Mouse (Mus musculus) neural tube, embryonic 15.5 days (tissue): ENCODE measurements at regions not wholly inside any gene's neighbourhood (a gene's known extent, or its start where the extent isn't known, plus 50 kb on each side); places are given as distances from the start of the nearest gene placed in this dataset.

ENCODE experiments used
- ATAC-seq: fragments of 200-750 bp; cut with Nextera tagmentation; 2 replicates; pipeline ENCODE4 v1.8.0; 2017; ENCODE audit warnings: mild to moderate bottlenecking, moderate TSS enrichment, moderate library complexity; ENCODE audit not compliant: low FRiP score
- H3K27ac ChIP-seq: fragments of 300-500 bp; sonication (generic); replicated peaks from 2 replicates; pipeline ENCODE4 v1.5.1; 2015; ENCODE audit warnings: mild to moderate bottlenecking, inconsistent platforms
- H3K27me3 ChIP-seq: fragments of 300-500 bp; sonication (generic); replicated peaks from 2 replicates; pipeline ENCODE4 v1.6.1; 2015; ENCODE audit warnings: inconsistent platforms
- H3K36me3 ChIP-seq: fragments of 300-500 bp; sonication (generic); 2 replicates; pipeline ENCODE4 v1.6.1; 2015; ENCODE audit warnings: inconsistent platforms
- H3K4me1 ChIP-seq: fragments of 300-500 bp; sonication (generic); 2 replicates; pipeline ENCODE4 v1.6.1; 2015; ENCODE audit warnings: inconsistent platforms
- H3K4me2 ChIP-seq: fragments of 300-500 bp; sonication (generic); 2 replicates; pipeline ENCODE4 v1.6.1; 2015; ENCODE audit warnings: inconsistent platforms, mild to moderate bottlenecking, moderate library complexity
- H3K4me3 ChIP-seq: fragments of 300-500 bp; sonication (generic); replicated peaks from 2 replicates; pipeline ENCODE4 v1.5.1; 2015; ENCODE audit warnings: mild to moderate bottlenecking, inconsistent platforms
- H3K9ac ChIP-seq: fragments of 300-500 bp; sonication (generic); replicated peaks from 2 replicates; pipeline ENCODE4 v1.6.1; 2015; ENCODE audit warnings: mild to moderate bottlenecking, inconsistent platforms
- H3K9me3 ChIP-seq: fragments of 300-500 bp; sonication (generic); replicated peaks from 2 replicates; pipeline ENCODE4 v1.6.1; 2016; ENCODE audit warnings: inconsistent platforms
- WGBS: fragments of 180-500 bp; shearing (Covaris S2); methylation state at CpG from one replicate; pipeline ENCODE4 v1.1.7; 2015; ENCODE audit warnings: mixed read lengths; 5-methylcytosine and 5-hydroxymethylcytosine counted together

DNA sequence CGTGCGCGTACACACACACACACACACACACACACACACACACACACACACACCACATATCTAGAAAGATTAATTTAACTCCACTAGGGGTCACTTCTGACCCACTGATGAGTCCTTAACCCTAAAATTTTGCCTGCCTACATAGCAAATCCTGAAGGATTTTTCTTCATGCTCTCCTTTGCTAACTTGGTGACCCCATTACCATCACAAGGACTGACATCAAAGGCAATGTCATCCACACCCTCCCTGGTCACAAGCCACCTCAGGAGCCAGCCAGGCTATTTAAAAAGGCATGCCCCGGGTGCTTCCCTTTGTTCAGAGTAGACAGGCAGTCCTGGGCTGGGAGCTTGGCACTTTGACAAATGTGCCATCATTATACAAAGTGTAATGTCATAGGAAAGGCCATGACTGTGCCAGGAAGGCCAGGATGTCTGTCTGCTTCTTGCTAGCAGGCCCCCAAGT, 1501.4 kb upstream of the Flrt2 start:
- ATAC-seq = no peak
- H3K36me3 ChIP-seq = no peaks in the 10 kb centered on the region
- no peak overlapping the region for H3K9ac ChIP-seq
- no peak overlapping the region for H3K4me2 ChIP-seq
- WGBS = 64% methylated on average over 4 of the region's 4 CpGs
- no peaks in the 10 kb centered on the region for H3K4me1 ChIP-seq
- H3K27ac ChIP-seq = no peak overlapping the region
- no peak overlapping the region for H3K4me3 ChIP-seq
- no peaks in the 10 kb centered on the region for H3K9me3 ChIP-seq
- H3K27me3 ChIP-seq = no peaks in the 10 kb centered on the region

DNA sequence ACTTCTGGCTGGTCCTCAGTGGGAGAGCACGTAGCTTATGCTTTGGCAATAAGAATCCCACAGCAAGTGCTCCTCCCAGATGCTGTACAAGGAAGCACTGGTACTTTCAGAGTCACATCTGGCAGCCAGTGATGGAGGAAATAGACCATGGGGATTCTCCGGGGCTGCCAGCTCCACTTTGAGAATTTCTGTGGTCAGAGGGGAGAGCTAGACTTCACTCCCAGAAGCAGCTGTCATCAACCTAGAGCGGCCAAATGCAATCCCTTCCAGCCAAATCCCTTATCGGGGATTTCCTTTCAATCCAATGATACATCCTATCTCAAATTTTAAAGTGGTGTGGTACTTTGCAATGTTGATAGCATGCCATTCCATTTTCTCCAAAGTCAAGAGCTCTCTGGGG, 1474.1 kb upstream of the Flrt2 start:
- Histone ChIP-seq H3K4me1 (no peaks in the 10 kb centered on the region), H3K9ac (no peak overlapping the region), H3K27me3 (no peaks in the 10 kb centered on the region), H3K36me3 (no peaks in the 10 kb centered on the region), H3K4me3 (no peak overlapping the region), H3K4me2 (no peak overlapping the region), H3K27ac (no peak overlapping the region), H3K9me3 (no peaks in the 10 kb centered on the region)
- ATAC-seq = no peak
- WGBS = 64% methylated on average over 4 of the region's 4 CpGs

DNA sequence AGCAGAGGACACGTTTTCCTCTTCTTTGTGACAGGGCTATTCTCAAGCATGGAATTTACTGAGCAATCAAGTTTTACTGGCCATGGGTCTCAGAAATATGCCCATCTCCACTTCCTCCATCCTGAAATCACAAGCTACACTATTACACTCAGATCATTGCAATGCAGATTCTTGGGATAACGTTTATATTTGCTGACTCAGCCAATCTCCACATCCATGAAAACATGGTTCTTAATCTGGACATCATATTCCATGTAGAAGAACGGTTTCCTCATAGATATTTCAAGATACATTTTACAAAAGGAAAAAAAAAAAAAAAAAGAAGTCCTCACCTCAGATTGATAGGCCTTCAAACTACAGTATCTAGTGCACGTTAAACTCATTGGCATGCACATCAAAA, 1462.1 kb upstream of the Flrt2 start:
- no peaks in the 10 kb centered on the region for H3K27me3 ChIP-seq
- no peaks in the 10 kb centered on the region for H3K9me3 ChIP-seq
- 89% methylated on average over 4 of the region's 4 CpGs for WGBS
- no peaks in the 10 kb centered on the region for H3K4me1 ChIP-seq
- no peak for ATAC-seq
- no peak overlapping the region for H3K27ac ChIP-seq
- no peak overlapping the region for H3K4me3 ChIP-seq
- H3K4me2 ChIP-seq = no peak overlapping the region
- H3K36me3 ChIP-seq = no peaks in the 10 kb centered on the region
- no peak overlapping the region for H3K9ac ChIP-seq

DNA sequence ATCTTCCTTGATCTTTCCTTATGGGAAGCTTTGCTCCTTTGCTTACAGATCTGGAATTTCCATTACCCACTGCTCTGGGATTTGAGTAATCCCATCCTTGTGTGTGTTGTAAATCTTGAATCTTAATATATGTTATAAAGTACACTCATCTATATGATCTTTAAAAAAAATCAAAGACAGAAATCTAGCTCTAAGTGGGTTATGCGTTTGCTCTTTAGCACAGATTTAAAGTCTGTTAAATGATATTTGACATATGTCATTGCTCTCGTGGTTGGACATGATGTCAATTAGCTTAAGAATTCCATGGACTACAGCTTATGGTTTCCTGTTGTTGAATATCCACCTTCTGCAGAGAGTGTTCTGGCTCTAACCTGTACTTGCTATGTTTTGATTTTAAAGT, 1446.7 kb upstream of the Flrt2 start:
- WGBS = 80% methylated on average over 2 of the region's 2 CpGs
- no peaks in the 10 kb centered on the region for H3K27me3 ChIP-seq
- H3K9me3 ChIP-seq = no peaks in the 10 kb centered on the region
- H3K36me3 ChIP-seq = no peaks in the 10 kb centered on the region
- ATAC-seq = no peak
- H3K27ac ChIP-seq = no peak overlapping the region
- H3K9ac ChIP-seq = no peak overlapping the region
- H3K4me2 ChIP-seq = no peak overlapping the region
- no peak overlapping the region for H3K4me3 ChIP-seq
- no peaks in the 10 kb centered on the region for H3K4me1 ChIP-seq

DNA sequence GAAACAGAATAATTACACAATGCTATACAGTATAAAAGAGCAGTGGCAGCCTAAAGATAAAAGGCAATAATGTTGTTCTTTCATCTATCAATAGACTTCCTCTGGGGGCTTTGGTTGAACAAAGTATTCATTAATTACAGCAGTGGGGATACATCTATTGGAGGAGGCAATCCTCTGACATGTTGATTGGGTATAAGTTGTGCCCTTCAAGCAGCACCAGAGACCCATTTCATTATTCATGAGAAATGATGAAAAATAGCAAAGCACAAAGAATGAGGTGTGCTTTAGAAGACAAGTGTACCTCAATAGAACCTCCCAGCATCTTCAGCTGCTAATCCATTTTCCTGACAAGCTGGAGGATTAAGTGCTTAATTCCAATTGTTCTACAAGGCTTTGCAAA, 1444.7 kb upstream of the Flrt2 start:
- H3K4me2 ChIP-seq = no peak overlapping the region
- H3K4me3 ChIP-seq = no peak overlapping the region
- no peaks in the 10 kb centered on the region for H3K36me3 ChIP-seq
- ATAC-seq = no peak
- no peaks in the 10 kb centered on the region for H3K4me1 ChIP-seq
- H3K27ac ChIP-seq = no peak overlapping the region
- H3K27me3 ChIP-seq = no peaks in the 10 kb centered on the region
- H3K9me3 ChIP-seq = no peaks in the 10 kb centered on the region
- H3K9ac ChIP-seq = no peak overlapping the region

DNA sequence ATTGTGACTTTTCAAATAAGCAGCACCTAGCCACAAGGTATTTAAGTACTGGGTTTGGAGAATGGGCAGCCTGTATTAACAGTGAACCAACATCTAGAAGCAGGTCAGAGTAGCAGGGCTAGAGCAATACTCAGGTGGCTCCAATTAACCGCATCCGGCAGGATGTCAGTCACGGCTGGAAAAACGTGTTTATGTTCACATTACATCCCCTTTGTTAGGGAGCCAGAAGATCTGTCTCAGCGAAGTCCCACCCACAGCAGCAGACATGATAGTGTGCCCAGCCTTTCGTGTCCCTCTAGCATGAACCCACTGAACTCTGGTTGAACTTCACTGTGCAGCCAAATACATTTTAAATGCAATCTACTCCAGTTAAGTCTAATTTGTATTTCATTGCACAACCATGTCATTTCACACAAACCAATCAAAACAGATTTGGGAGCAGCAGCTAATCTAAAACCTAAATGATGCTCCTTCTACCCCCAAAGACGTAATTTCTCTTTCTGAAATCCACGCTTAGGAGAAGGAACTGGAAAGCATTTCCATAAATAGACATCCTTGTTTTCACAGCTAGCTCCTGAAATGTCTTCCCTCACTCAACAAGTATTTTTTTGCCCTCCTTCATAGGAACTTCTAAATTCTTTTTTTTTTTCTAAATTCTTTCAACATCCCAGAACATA, 1438.9 kb upstream of the Flrt2 start:
- H3K4me2 ChIP-seq = no peak overlapping the region
- H3K27ac ChIP-seq = no peak overlapping the region
- no peaks in the 10 kb centered on the region for H3K36me3 ChIP-seq
- no peak for ATAC-seq
- WGBS = 65% methylated on average over 8 of the region's 8 CpGs
- no peak overlapping the region for H3K9ac ChIP-seq
- no peaks in the 10 kb centered on the region for H3K27me3 ChIP-seq
- no peaks in the 10 kb centered on the region for H3K4me1 ChIP-seq
- H3K4me3 ChIP-seq = no peak overlapping the region
- no peaks in the 10 kb centered on the region for H3K9me3 ChIP-seq

DNA sequence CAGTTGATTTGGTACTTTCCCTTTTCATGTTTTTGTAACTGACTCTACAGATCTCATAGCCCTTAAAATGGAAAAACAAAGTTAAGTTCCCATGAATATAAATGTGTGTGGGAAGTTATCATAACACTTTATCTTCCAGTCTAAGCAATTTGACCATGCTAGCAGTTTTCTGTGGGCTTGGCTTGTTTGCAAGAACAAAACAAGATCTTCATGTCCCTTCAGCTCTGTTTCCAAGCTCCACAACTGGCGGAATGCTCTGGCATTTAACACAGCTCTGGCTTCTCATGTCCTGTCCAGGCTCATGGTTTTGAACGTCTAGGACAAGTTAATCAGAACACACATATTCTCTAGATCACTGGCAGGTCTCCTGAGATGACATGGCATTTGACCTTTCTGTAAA, 1411.1 kb upstream of the Flrt2 start:
- no peak overlapping the region for H3K27ac ChIP-seq
- H3K9ac ChIP-seq = no peak overlapping the region
- H3K36me3 ChIP-seq = no peaks in the 10 kb centered on the region
- no peak overlapping the region for H3K4me3 ChIP-seq
- 78% methylated on average over 2 of the region's 2 CpGs for WGBS
- no peaks in the 10 kb centered on the region for H3K9me3 ChIP-seq
- no peaks in the 10 kb centered on the region for H3K4me1 ChIP-seq
- no peak overlapping the region for H3K4me2 ChIP-seq
- no peaks in the 10 kb centered on the region for H3K27me3 ChIP-seq
- no peak for ATAC-seq

DNA sequence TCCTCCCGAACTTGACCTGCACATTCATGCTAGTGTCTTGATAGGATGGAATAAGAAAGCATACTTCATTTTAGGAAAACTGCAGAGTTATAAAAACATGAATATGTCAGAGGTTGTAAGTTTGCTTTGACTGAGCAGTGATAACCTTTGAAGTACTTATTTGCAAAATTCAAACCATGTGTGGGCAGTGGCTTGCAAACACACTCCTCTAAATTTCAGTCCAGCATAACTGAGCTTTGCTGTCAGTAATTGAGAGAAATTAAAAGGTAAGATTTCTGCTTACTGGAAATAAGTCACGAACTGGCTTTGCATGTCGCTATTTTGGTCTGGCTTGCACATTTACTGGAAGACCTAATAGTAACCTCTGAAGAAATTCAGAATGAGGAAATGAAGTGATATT, 1409.1 kb upstream of the Flrt2 start:
- no peaks in the 10 kb centered on the region for H3K36me3 ChIP-seq
- no peak overlapping the region for H3K4me3 ChIP-seq
- H3K27ac ChIP-seq = no peak overlapping the region
- H3K9ac ChIP-seq = no peak overlapping the region
- H3K4me2 ChIP-seq = no peak overlapping the region
- no peaks in the 10 kb centered on the region for H3K9me3 ChIP-seq
- 88% methylated on average over 3 of the region's 3 CpGs for WGBS
- ATAC-seq = no peak
- no peaks in the 10 kb centered on the region for H3K4me1 ChIP-seq
- H3K27me3 ChIP-seq = no peaks in the 10 kb centered on the region

DNA sequence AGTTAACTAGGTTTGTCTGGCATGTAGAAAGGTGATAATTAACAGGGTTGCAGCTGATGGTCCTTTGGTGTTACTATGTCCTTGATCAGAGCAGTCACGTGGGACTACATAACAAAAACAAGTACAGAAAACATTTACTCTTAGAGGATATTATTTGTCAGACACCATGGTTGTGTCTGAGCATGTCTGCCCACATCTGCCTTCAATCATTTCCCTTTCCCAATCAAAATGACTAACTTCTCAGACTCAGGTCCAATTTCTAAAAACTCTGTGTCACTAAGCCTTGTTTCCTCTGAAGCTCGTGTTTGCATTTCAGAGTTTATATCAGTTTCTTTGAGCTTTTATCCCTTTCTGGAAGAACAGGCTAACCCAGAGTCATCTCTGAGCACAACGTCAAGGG, 1408.5 kb upstream of the Flrt2 start:
- Histone ChIP-seq H3K9me3 (no peaks in the 10 kb centered on the region), H3K36me3 (no peaks in the 10 kb centered on the region), H3K4me1 (no peaks in the 10 kb centered on the region), H3K9ac (no peak overlapping the region), H3K27ac (no peak overlapping the region), H3K4me3 (no peak overlapping the region), H3K4me2 (no peak overlapping the region), H3K27me3 (no peaks in the 10 kb centered on the region)
- WGBS = 86% methylated on average over 3 of the region's 3 CpGs
- no peak for ATAC-seq

DNA sequence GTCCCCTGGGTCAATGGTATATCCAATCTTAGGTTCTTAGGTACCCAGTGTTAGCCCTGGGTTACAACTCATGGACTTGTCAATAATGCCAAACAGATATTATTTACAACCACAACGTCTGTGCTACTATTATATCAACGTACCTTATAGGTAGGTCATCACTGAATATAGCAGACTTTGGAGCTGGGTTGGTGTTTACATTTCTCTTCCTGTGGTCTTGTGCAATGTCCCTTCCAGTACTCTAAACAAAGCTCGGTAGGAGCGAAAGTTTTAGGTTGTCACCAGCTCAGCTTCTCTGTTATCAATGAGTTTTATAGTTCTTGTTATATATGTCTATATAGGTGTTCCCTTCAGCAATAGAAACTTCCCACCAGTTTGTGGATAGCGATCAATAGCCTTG, 1394.2 kb upstream of the Flrt2 start:
- Histone ChIP-seq H3K9ac (no peak overlapping the region), H3K27ac (no peak overlapping the region), H3K36me3 (no peaks in the 10 kb centered on the region), H3K4me1 (no peaks in the 10 kb centered on the region), H3K4me3 (no peak overlapping the region), H3K27me3 (no peaks in the 10 kb centered on the region), H3K4me2 (no peak overlapping the region), H3K9me3 (no peaks in the 10 kb centered on the region)
- ATAC-seq = no peak
- WGBS = 90% methylated on average over 5 of the region's 5 CpGs

DNA sequence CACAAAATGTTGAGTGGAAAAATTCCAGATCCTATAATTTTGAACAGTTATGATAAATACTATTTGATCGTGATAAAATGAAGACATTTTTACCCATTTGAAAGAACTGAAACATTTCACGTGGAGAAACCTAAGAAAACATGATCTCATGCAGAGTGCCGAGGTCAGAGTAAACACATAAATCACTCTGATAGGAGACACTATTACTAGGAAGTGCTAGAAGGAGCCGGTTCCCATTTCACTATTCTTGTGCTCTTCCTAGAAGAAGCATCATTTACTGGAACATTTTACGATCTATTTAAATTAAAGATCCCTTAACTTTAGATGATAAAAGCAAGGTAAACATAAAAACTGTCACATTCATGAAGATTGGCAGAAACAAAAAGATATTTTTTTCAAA, 1359.7 kb upstream of the Flrt2 start:
- no peak for ATAC-seq
- H3K27ac ChIP-seq = no peak overlapping the region
- no peak overlapping the region for H3K9ac ChIP-seq
- no peak overlapping the region for H3K4me3 ChIP-seq
- H3K36me3 ChIP-seq = no peaks in the 10 kb centered on the region
- no peaks in the 10 kb centered on the region for H3K4me1 ChIP-seq
- H3K9me3 ChIP-seq = no peaks in the 10 kb centered on the region
- no peaks in the 10 kb centered on the region for H3K27me3 ChIP-seq
- 69% methylated on average over 5 of the region's 5 CpGs for WGBS
- H3K4me2 ChIP-seq = no peak overlapping the region

DNA sequence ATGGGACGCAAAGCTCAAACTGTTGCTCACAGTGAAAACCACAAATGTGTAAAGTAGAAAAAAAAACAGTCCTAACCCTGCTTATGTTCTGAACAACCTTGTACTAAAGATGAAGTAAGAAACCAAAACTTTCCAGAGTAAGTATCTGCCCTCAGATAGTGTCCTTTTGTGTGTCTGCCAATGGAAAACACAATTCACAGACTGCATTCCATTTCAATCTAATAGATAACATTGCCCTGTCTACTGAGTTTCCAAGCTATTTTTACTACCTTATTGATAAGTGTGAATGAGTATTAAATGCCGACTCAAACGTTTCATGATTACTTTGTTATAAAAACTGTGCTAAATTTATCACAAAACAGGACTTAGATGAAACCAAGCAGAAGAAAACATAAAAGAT, 1357.4 kb upstream of the Flrt2 start:
- H3K36me3 ChIP-seq = no peaks in the 10 kb centered on the region
- no peak overlapping the region for H3K9ac ChIP-seq
- no peak overlapping the region for H3K4me3 ChIP-seq
- H3K27ac ChIP-seq = no peak overlapping the region
- no peaks in the 10 kb centered on the region for H3K9me3 ChIP-seq
- no peaks in the 10 kb centered on the region for H3K27me3 ChIP-seq
- WGBS = 86% methylated on average over 3 of the region's 3 CpGs
- ATAC-seq = no peak
- H3K4me2 ChIP-seq = no peak overlapping the region
- no peaks in the 10 kb centered on the region for H3K4me1 ChIP-seq

DNA sequence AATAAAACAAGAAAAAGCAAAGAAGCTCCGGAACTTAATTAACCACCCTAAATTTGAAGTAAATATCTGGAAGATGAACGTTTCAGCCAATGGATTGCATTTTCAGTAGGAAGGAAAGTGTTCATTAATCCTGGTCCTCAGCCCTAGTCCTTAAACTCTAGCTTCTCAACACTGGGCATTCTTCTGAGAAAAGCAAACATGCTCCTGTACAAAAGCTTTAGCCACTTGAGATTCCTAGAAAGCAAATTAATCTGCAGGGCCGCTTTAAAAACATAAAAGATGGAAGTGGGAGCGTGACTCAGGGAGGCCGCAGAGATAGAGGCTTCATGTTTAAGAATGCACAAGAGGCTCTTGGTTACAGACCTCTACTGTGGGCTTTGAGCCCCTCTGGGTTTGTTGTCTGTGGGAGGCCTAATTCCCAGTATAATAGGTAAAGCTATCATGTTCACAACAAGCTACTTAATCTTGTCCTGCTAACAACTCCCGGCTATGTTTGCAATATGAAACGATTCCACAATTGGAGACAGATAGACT, 1342.3 kb upstream of the Flrt2 start:
- H3K4me1 ChIP-seq = no peaks in the 10 kb centered on the region
- no peaks in the 10 kb centered on the region for H3K27me3 ChIP-seq
- 45% methylated on average over 7 of the region's 7 CpGs for WGBS
- H3K9ac ChIP-seq = no peak overlapping the region
- no peaks in the 10 kb centered on the region for H3K36me3 ChIP-seq
- H3K4me3 ChIP-seq = no peak overlapping the region
- ATAC-seq = no peak
- H3K27ac ChIP-seq = no peak overlapping the region
- H3K9me3 ChIP-seq = no peaks in the 10 kb centered on the region
- no peak overlapping the region for H3K4me2 ChIP-seq
